In genomic region chr19:56974159-56974558, GRCm38 (mm10) we compare ENCODE assay signal across 10 mouse cellular contexts. TPM values are rescaled to one million over a fixed set of nuclear protein-coding genes. Genes with fewer than 3 reads are reported as not detected.
DNase-seq lines count a peak whose midpoint lies in the region; ATAC-seq lines count a peak whose summit lies in the region.
"Had no signal": no experiment of that assay in that cellular context is flagged by ENCODE, and none has a peak within 500 bp of the region (broad histone marks: within the 10 kb centered on the region; RNA-seq: fewer than 3 reads in every experiment).

No protein-coding gene starts in this region.

- DNase-seq in adrenal gland, adult (ENCODE audit: inconsistent age in 2 of 2, low spot score in 1 of 2): peak; percentile 79
- no peak for DNase-seq in adrenal gland, adult 18-20 months (ENCODE audit: low spot score in 2 of 2)
- peak; percentile 40 for DNase-seq in kidney, postnatal 14 days
- DNase-seq in kidney, adult 9 months: no peak
- DNase-seq in lung, postnatal 14 days: peak; percentile 45
- DNase-seq in right cerebral cortex, postnatal 36 days (ENCODE audit: low spot score in 2 of 2): no peak
- DNase-seq: spleen, adult 18-20 months had no signal

- 0 out of 2 replicates have a peak overlapping the region, but pooled peaks have one; percentile 30 for H3K27ac ChIP-seq in embryonic facial prominence, embryonic 15.5 days (replicated peaks)
- H3K27ac ChIP-seq: liver, embryonic 15.5 days had no signal

- H3K9me3 ChIP-seq in embryonic facial prominence, embryonic 15.5 days (replicated peaks): no peaks in the 10 kb centered on the region
- H3K9me3 ChIP-seq: liver, embryonic 15.5 days had no signal

- no peaks in the 10 kb centered on the region for H3K36me3 ChIP-seq in embryonic facial prominence, embryonic 15.5 days
- H3K36me3 ChIP-seq: liver, embryonic 15.5 days had no signal

- 76% methylated on average over 4 of the region's 4 CpGs for WGBS in embryonic facial prominence, embryonic 15.5 days

- 0 out of 2 replicates have a peak, but pooled peaks have one; percentile 44 for ATAC-seq in embryonic facial prominence, embryonic 15.5 days (ENCODE audit: insufficient number of reproducible peaks, low FRiP score, low TSS enrichment, low read depth)
- no peak for ATAC-seq in monocyte, adult 5-6 weeks (replicated peaks; ENCODE audit: insufficient number of reproducible peaks, low FRiP score, low TSS enrichment, poor library complexity, severe bottlenecking)

- H3K4me2 ChIP-seq in embryonic facial prominence, embryonic 15.5 days (replicated peaks): no peak overlapping the region
- H3K4me2 ChIP-seq: liver, embryonic 15.5 days had no signal

- no peaks in the 10 kb centered on the region for H3K27me3 ChIP-seq in embryonic facial prominence, embryonic 15.5 days
- H3K27me3 ChIP-seq: liver, embryonic 15.5 days had no signal

- H3K4me3 ChIP-seq in embryonic facial prominence, embryonic 15.5 days (replicated peaks): no peak overlapping the region
- H3K4me3 ChIP-seq: liver, embryonic 15.5 days had no signal

- peaks cover 13% of the 10 kb centered on the region for H3K4me1 ChIP-seq in embryonic facial prominence, embryonic 15.5 days

- no peak overlapping the region for H3K9ac ChIP-seq in embryonic facial prominence, embryonic 15.5 days
- H3K9ac ChIP-seq: liver, embryonic 15.5 days had no signal

RNA-seq across cellular contexts. Expression of gene Afap1l2, which starts 33.9 kb away (rescaled TPM):
- 10 to 100 TPM; 36.0 to 43.6 TPM for total RNA-seq in adrenal gland, adult 18-20 months (2021)
- polyA plus RNA-seq in embryonic facial prominence, embryonic 15.5 days (2015; fragmentation: Nextera tagmentation; extraction: Ambion mirVana): 12.2 and 12.8 TPM in 2 replicates
- not detected in 3 replicates for total RNA-seq in monocyte, adult 5-6 weeks (2017)

Comparison
In these comparisons a context has a peak if more than half of its experiments do, and no peak if none do; other contexts are left out.
1. DNase-seq: peak in adrenal gland, adult (2 of 2), kidney, postnatal 14 days (single experiment) and lung, postnatal 14 days (single experiment); none in adrenal gland, adult 18-20 months (0 of 2), kidney, adult 9 months (single experiment) and right cerebral cortex, postnatal 36 days (0 of 2).
2. RNA of gene Afap1l2, which starts 33.9 kb away (total RNA-seq): 36.0 to 43.6 TPM in adrenal gland, adult 18-20 months; not detected in monocyte, adult 5-6 weeks; every median in the first group is over 10 times any median in the second.